8 mouse cellular contexts compared by ENCODE assay signal in genomic region chr13:91473527-91473926, GRCm38 (mm10). TPM values are rescaled to one million over a fixed set of nuclear protein-coding genes. Genes with fewer than 3 reads are reported as not detected.
DNase-seq lines count a peak whose midpoint lies in the region; ATAC-seq lines count a peak whose summit lies in the region.

No protein-coding gene starts in this region.

- DNase-seq in heart, adult 11 months: peak; percentile 91
- no peak for DNase-seq in heart, postnatal 10 days
- no peak for DNase-seq in midbrain, embryonic 10.5 days (ENCODE audit: low spot score)
- no peak for DNase-seq in spleen, postnatal 14 days (ENCODE audit: low spot score in 2 of 2)
- DNase-seq in layer of hippocampus, postnatal 14 days (ENCODE audit: low spot score in 2 of 2): no peak

- intact Hi-C loops in heart, postnatal 10 days (cut with DNase I): no loop called here

- WGBS in midbrain, embryonic 16.5 days: 75% methylated on average over 6 of the region's 6 CpGs
- WGBS in midbrain, embryonic 10.5 days: 78% methylated on average over 6 of the region's 6 CpGs

- no peak overlapping the region for H3K9ac ChIP-seq in midbrain, embryonic 16.5 days (ENCODE audit: low read depth, low read length)

- no peak overlapping the region for H3K4me3 ChIP-seq in midbrain, embryonic 16.5 days (ENCODE audit: low read depth, low read length)
- no peak overlapping the region for H3K4me3 ChIP-seq in midbrain, embryonic 10.5 days

- no peaks in the 10 kb centered on the region for H3K9me3 ChIP-seq in midbrain, embryonic 16.5 days (replicated peaks; ENCODE audit: control insufficient read depth, low read length, poor library complexity, severe bottlenecking)
- H3K9me3 ChIP-seq in midbrain, embryonic 10.5 days (replicated peaks): no peaks in the 10 kb centered on the region

- H3K27me3 ChIP-seq in midbrain, embryonic 16.5 days (ENCODE audit: control insufficient read depth, insufficient read depth, low read depth, low read length): no peaks in the 10 kb centered on the region
- H3K27me3 ChIP-seq in midbrain, embryonic 10.5 days (ENCODE audit: low read depth, poor library complexity, severe bottlenecking): no peaks in the 10 kb centered on the region

- H3K4me2 ChIP-seq in midbrain, embryonic 16.5 days (ENCODE audit: low read length): no peak overlapping the region

- ATAC-seq in midbrain, embryonic 16.5 days: 0 out of 2 replicates have a peak, but pooled peaks have one; percentile 19
- peak; percentile 67 for ATAC-seq in erythroid progenitor cell, adult 5-6 weeks (replicated peaks; ENCODE audit: low FRiP score, poor library complexity, severe bottlenecking)
- peak; percentile 29 for ATAC-seq in megakaryocyte progenitor cell, adult 5-6 weeks (replicated peaks; ENCODE audit: poor library complexity)

- H3K36me3 ChIP-seq in midbrain, embryonic 16.5 days (ENCODE audit: control insufficient read depth, insufficient read depth, low read length): no peaks in the 10 kb centered on the region
- no peaks in the 10 kb centered on the region; the same call in 1 of the 2 replicates for H3K36me3 ChIP-seq in midbrain, embryonic 10.5 days

- no peak overlapping the region for H3K27ac ChIP-seq in midbrain, embryonic 16.5 days (ENCODE audit: low read length)
- H3K27ac ChIP-seq in midbrain, embryonic 10.5 days (replicated peaks): no peak overlapping the region

- H3K4me1 ChIP-seq in midbrain, embryonic 16.5 days (ENCODE audit: control insufficient read depth, insufficient read depth, low read length): no peaks in the 10 kb centered on the region
- H3K4me1 ChIP-seq in midbrain, embryonic 10.5 days: peaks cover 8% of the 10 kb centered on the region

RNA-seq across cellular contexts. Expression of gene Ssbp2, which starts 13.4 kb away (rescaled TPM):
- 10 to 100 TPM; 51.4 to 51.7 TPM for total RNA-seq in heart, postnatal 10 days (2021)
- 227 and 255 TPM in 2 replicates for polyA plus RNA-seq in midbrain, embryonic 16.5 days (2015; fragmentation: Nextera tagmentation; extraction: Ambion mirVana)
- 148 and 159 TPM in 2 replicates for polyA plus RNA-seq in midbrain, embryonic 10.5 days (2016; fragmentation: Nextera tagmentation; extraction: Ambion mirVana)
- total RNA-seq in erythroid progenitor cell, adult 5-6 weeks (2015; ENCODE audit: low replicate concordance): 34.6 and 58.7 TPM in 2 replicates
- total RNA-seq in erythroid progenitor cell, adult 5-6 weeks (2017; ENCODE audit: low replicate concordance): 37.7 and 57.4 TPM in 2 replicates
- total RNA-seq in megakaryocyte progenitor cell, adult 5-6 weeks (2015): 49.8 and 60.5 TPM in 2 replicates
- 26.7 and 39.1 TPM in 2 replicates for total RNA-seq in megakaryocyte progenitor cell, adult 5-6 weeks (2017)
- total RNA-seq in layer of hippocampus, postnatal 14 days (2021): 10 to 100 TPM; 92.4 to 93.6 TPM
